Mouse (Mus musculus): ENCODE measurements around the gene Kcnj9. TPM values are rescaled to one million over a fixed set of nuclear protein-coding genes. Genes with fewer than 3 reads are reported as not detected.

Gene Kcnj9
- polyA plus RNA-seq, 1 experiment from 2014 or later, result 4.1 TPM

GRCm38 (mm10) chr1:172297611-172298537, 31.2 kb downstream of the Kcnj9 start, which contains the start of gene Atp1a2:
Gene Atp1a2 (minus strand): TSS chr1:172298064.
- Histone ChIP-seq H3K27ac (replicated peaks) (peak within 1 kb of the TSS; percentile 81), H3K4me3 (peak within 1 kb of the TSS; percentile 25), H3K9ac (peak within 1 kb of the TSS; percentile 41), H3K27me3 (no peaks in the 10 kb centered on the region), H3K4me2 (peak within 1 kb of the TSS; percentile 44), H3K36me3 (no peaks in the 10 kb centered on the region), H3K4me1 (replicated peaks) (peaks cover 37% of the 10 kb centered on the region), H3K9me3 (no peaks in the 10 kb centered on the region)
- 9% methylated on average over 16 of the region's 16 CpGs for WGBS
- peak; percentile 42 for ATAC-seq (ENCODE audit: low FRiP score, low read depth)

GRCm38 (mm10) chr1:172296816-172297510, 32.2 kb downstream of the Kcnj9 start:
- Histone ChIP-seq H3K27ac (replicated peaks) (peak overlapping the region; percentile 81), H3K4me1 (replicated peaks) (peaks cover 30% of the 10 kb centered on the region), H3K4me3 (peak overlapping the region; percentile 25), H3K4me2 (peak overlapping the region; percentile 44), H3K27me3 (no peaks in the 10 kb centered on the region), H3K36me3 (no peaks in the 10 kb centered on the region), H3K9ac (peak overlapping the region; percentile 41), H3K9me3 (no peaks in the 10 kb centered on the region)
- no peak for ATAC-seq (ENCODE audit: low FRiP score, low read depth)
- WGBS, result 77% methylated on average over 6 of the region's 6 CpGs

GRCm38 (mm10) chr1:172295751-172296197, 33.3 kb downstream of the Kcnj9 start:
- 46% methylated on average over 4 of the region's 4 CpGs for WGBS
- Histone ChIP-seq H3K4me1 (replicated peaks) (peaks cover 18% of the 10 kb centered on the region), H3K36me3 (no peaks in the 10 kb centered on the region), H3K9ac (peak overlapping the region; percentile 1; the same call in 1 of the 2 replicates), H3K9me3 (no peaks in the 10 kb centered on the region), H3K27ac (replicated peaks) (peak overlapping the region; percentile 81), H3K27me3 (no peaks in the 10 kb centered on the region), H3K4me2 (peak overlapping the region; percentile 44), H3K4me3 (peak overlapping the region; percentile 25)
- peak; percentile 85 for ATAC-seq (ENCODE audit: low FRiP score, low read depth)

- Histone ChIP-seq H3K9ac (no peak overlapping the region), H3K4me2 (no peak overlapping the region), H3K36me3 (no peaks in the 10 kb centered on the region), H3K27me3 (no peaks in the 10 kb centered on the region), H3K4me1 (replicated peaks) (peaks cover 12% of the 10 kb centered on the region; the same call in 1 of the 2 replicates), H3K4me3 (no peak overlapping the region), H3K27ac (replicated peaks) (no peak overlapping the region), H3K9me3 (no peaks in the 10 kb centered on the region)
- 81% methylated on average over 11 of the region's 11 CpGs for WGBS
- no peak for ATAC-seq (ENCODE audit: low FRiP score, low read depth)
Observed at GRCm38 (mm10) chr1:172293449-172293848, 35.7 kb downstream of the Kcnj9 start.

GRCm38 (mm10) chr1:172292880-172293279, 36.2 kb downstream of the Kcnj9 start:
- H3K9ac ChIP-seq, result no peak overlapping the region
- no peaks in the 10 kb centered on the region for H3K27me3 ChIP-seq
- no peak for ATAC-seq (ENCODE audit: low FRiP score, low read depth)
- no peak overlapping the region for H3K27ac ChIP-seq (replicated peaks)
- H3K9me3 ChIP-seq, result no peaks in the 10 kb centered on the region
- peaks cover 12% of the 10 kb centered on the region; the same call in 1 of the 2 replicates for H3K4me1 ChIP-seq (replicated peaks)
- H3K4me3 ChIP-seq, result no peak overlapping the region
- no peaks in the 10 kb centered on the region for H3K36me3 ChIP-seq
- no peak overlapping the region for H3K4me2 ChIP-seq
- WGBS, result 85% methylated on average over 2 of the region's 2 CpGs

- WGBS, result 96% methylated on average over 3 of the region's 3 CpGs
- no peak overlapping the region for H3K27ac ChIP-seq (replicated peaks)
- no peak overlapping the region for H3K4me2 ChIP-seq
- H3K36me3 ChIP-seq, result no peaks in the 10 kb centered on the region
- H3K4me3 ChIP-seq, result no peak overlapping the region
- peaks cover 9% of the 10 kb centered on the region; the same call in 1 of the 2 replicates for H3K4me1 ChIP-seq (replicated peaks)
- no peak overlapping the region for H3K9ac ChIP-seq
- ATAC-seq (ENCODE audit: low FRiP score, low read depth), result no peak
- H3K9me3 ChIP-seq, result no peaks in the 10 kb centered on the region
- no peaks in the 10 kb centered on the region for H3K27me3 ChIP-seq
Observed at GRCm38 (mm10) chr1:172289617-172289946, 39.5 kb downstream of the Kcnj9 start.

- 92% methylated on average over 11 of the region's 11 CpGs for WGBS
- H3K4me1 ChIP-seq (replicated peaks), result 0 out of 2 replicates have a peak, but pooled peaks cover 4% of the 10 kb centered on the region
- H3K4me3 ChIP-seq, result no peak overlapping the region
- H3K27me3 ChIP-seq, result no peaks in the 10 kb centered on the region
- H3K36me3 ChIP-seq, result no peaks in the 10 kb centered on the region
- no peak overlapping the region for H3K27ac ChIP-seq (replicated peaks)
- no peak overlapping the region for H3K9ac ChIP-seq
- H3K9me3 ChIP-seq, result no peaks in the 10 kb centered on the region
- no peak overlapping the region for H3K4me2 ChIP-seq
- no peak for ATAC-seq (ENCODE audit: low FRiP score, low read depth)
Observed at GRCm38 (mm10) chr1:172288900-172289616, 40.1 kb downstream of the Kcnj9 start.

GRCm38 (mm10) chr1:172286740-172287139, 42.4 kb downstream of the Kcnj9 start:
- Histone ChIP-seq H3K4me2 (no peak overlapping the region), H3K9ac (no peak overlapping the region), H3K4me3 (no peak overlapping the region), H3K36me3 (no peaks in the 10 kb centered on the region), H3K27me3 (no peaks in the 10 kb centered on the region), H3K27ac (replicated peaks) (no peak overlapping the region), H3K4me1 (replicated peaks) (no peaks in the 10 kb centered on the region), H3K9me3 (no peaks in the 10 kb centered on the region)
- no peak for ATAC-seq (ENCODE audit: low FRiP score, low read depth)
- WGBS, result 72% methylated on average over 5 of the region's 5 CpGs

GRCm38 (mm10) chr1:172284221-172284620, 44.9 kb downstream of the Kcnj9 start:
- no peak for ATAC-seq (ENCODE audit: low FRiP score, low read depth)
- WGBS, result 93% methylated on average over 14 of the region's 14 CpGs
- H3K9me3 ChIP-seq, result no peaks in the 10 kb centered on the region
- no peak overlapping the region for H3K27ac ChIP-seq (replicated peaks)
- no peaks in the 10 kb centered on the region; the same call in 1 of the 2 replicates for H3K4me1 ChIP-seq (replicated peaks)
- no peaks in the 10 kb centered on the region for H3K27me3 ChIP-seq
- no peaks in the 10 kb centered on the region for H3K36me3 ChIP-seq
- H3K9ac ChIP-seq, result no peak overlapping the region
- H3K4me3 ChIP-seq, result no peak overlapping the region
- no peak overlapping the region for H3K4me2 ChIP-seq

GRCm38 (mm10) chr1:172283073-172283472, 46.0 kb downstream of the Kcnj9 start:
- no peaks in the 10 kb centered on the region; the same call in 1 of the 2 replicates for H3K4me1 ChIP-seq (replicated peaks)
- WGBS, result 91% methylated on average over 6 of the region's 6 CpGs
- ATAC-seq (ENCODE audit: low FRiP score, low read depth), result no peak
- H3K9ac ChIP-seq, result no peak overlapping the region
- H3K4me3 ChIP-seq, result no peak overlapping the region
- H3K27me3 ChIP-seq, result no peaks in the 10 kb centered on the region
- no peak overlapping the region for H3K4me2 ChIP-seq
- no peaks in the 10 kb centered on the region for H3K36me3 ChIP-seq
- H3K9me3 ChIP-seq, result no peaks in the 10 kb centered on the region
- H3K27ac ChIP-seq (replicated peaks), result no peak overlapping the region

- ATAC-seq (ENCODE audit: low FRiP score, low read depth), result no peak; the same call in 1 of the 2 replicates
- no peak overlapping the region for H3K4me3 ChIP-seq
- no peaks in the 10 kb centered on the region; the same call in 1 of the 2 replicates for H3K4me1 ChIP-seq (replicated peaks)
- no peak overlapping the region for H3K27ac ChIP-seq (replicated peaks)
- WGBS, result 87% methylated on average over 10 of the region's 10 CpGs
- no peak overlapping the region for H3K4me2 ChIP-seq
- H3K36me3 ChIP-seq, result no peaks in the 10 kb centered on the region
- no peaks in the 10 kb centered on the region for H3K9me3 ChIP-seq
- no peak overlapping the region for H3K9ac ChIP-seq
- H3K27me3 ChIP-seq, result no peaks in the 10 kb centered on the region
Observed at GRCm38 (mm10) chr1:172281522-172282254, 47.4 kb downstream of the Kcnj9 start.
